Mouse (Mus musculus) hindbrain, embryonic 16.5 days (tissue): ENCODE results near the gene Pcnx2. TPM values are rescaled to one million over a fixed set of nuclear protein-coding genes. Genes with fewer than 3 reads are reported as not detected.

Source experiments
- ATAC-seq: fragments of 200-750 bp; cut with Nextera tagmentation; 2 replicates; pipeline ENCODE4 v1.8.0; 2017; ENCODE audit warnings: moderate TSS enrichment, moderate library complexity
- H3K27ac ChIP-seq: fragments of 300-500 bp; sonication (generic); 2 replicates; pipeline ENCODE4 v1.5.1; 2014; ENCODE audit warnings: low read depth, mild to moderate bottlenecking, control low read depth, low read length, moderate library complexity
- H3K27me3 ChIP-seq: fragments of 300-500 bp; sonication (generic); replicated peaks from 2 replicates; pipeline ENCODE4 v1.6.1; 2014; ENCODE audit warnings: low read length; ENCODE audit not compliant: control insufficient read depth, insufficient read depth
- H3K36me3 ChIP-seq: fragments of 300-500 bp; sonication (generic); 2 replicates; pipeline ENCODE4 v1.6.1; 2014; ENCODE audit warnings: mild to moderate bottlenecking, low read length, moderate library complexity, mixed read lengths; ENCODE audit not compliant: control insufficient read depth, insufficient read depth
- H3K4me1 ChIP-seq: fragments of 300-500 bp; sonication (generic); 2 replicates; pipeline ENCODE4 v1.6.1; 2014; ENCODE audit warnings: low read depth, low read length; ENCODE audit not compliant: control insufficient read depth, insufficient read depth
- H3K4me2 ChIP-seq: fragments of 300-500 bp; sonication (generic); 2 replicates; pipeline ENCODE4 v1.6.1; 2014; ENCODE audit warnings: mild to moderate bottlenecking, low read length, control low read depth, moderate library complexity
- H3K4me3 ChIP-seq: fragments of 300-500 bp; sonication (generic); 2 replicates; pipeline ENCODE4 v1.5.1; 2014; ENCODE audit warnings: mild to moderate bottlenecking, low read length, control low read depth, moderate library complexity
- H3K9ac ChIP-seq: fragments of 300-500 bp; sonication (generic); 2 replicates; pipeline ENCODE4 v1.6.1; 2014; ENCODE audit warnings: low read depth, mild to moderate bottlenecking, control low read depth, low read length, moderate library complexity
- H3K9me3 ChIP-seq: fragments of 300-500 bp; sonication (generic); 2 replicates; pipeline ENCODE4 v1.6.1; 2014; ENCODE audit warnings: mild to moderate bottlenecking, low read length, moderate library complexity; ENCODE audit not compliant: control insufficient read depth
- WGBS: fragments of 180-500 bp; shearing (Covaris S2); extraction: QIAGEN DNeasy Blood & Tissue Kit; methylation state at CpG from one replicate; pipeline ENCODE4 v1.1.7; 2014; 5-methylcytosine and 5-hydroxymethylcytosine counted together
- polyA plus RNA-seq: library from polyadenylated mRNA; unstranded; fragments of >200 nt; fragmentation: Nextera tagmentation; extraction: Ambion mirVana; gene quantifications from 2 replicates; pipeline ENCODE4 v1.2.1, GENCODE M21; 2015

The Pcnx2 gene
- polyA plus RNA-seq, 1 experiment from 2014 or later, result 4.1 TPM

DNA sequence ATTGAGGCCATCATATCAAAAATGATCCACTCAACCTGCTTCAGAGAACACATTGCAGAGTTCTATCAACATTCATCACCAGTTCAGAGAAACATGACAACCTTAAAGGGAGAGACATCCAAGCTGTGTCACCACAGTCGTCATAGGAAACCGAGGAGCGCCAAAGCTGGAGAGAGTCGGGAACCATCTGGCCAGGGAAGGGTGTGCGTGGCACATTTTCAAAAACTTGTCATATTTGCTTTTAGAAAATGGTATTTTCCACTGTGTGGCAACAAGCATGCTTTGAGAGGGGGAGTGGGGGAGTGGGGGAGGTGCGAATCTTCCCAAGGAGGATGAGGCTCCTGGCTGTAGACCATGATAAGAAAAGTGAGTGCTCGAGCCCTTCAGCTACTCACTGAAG is 78.3 kb downstream of the Pcnx2 start:
- Histone ChIP-seq H3K9me3 (peaks cover 3% of the 10 kb centered on the region; the same call in 1 of the 2 replicates), H3K9ac (no peak overlapping the region), H3K27ac (no peak overlapping the region), H3K4me2 (no peak overlapping the region), H3K4me3 (no peak overlapping the region), H3K36me3 (peaks cover 12% of the 10 kb centered on the region), H3K27me3 (no peaks in the 10 kb centered on the region), H3K4me1 (peaks cover 6% of the 10 kb centered on the region; the same call in 1 of the 2 replicates)
- 69% methylated on average over 7 of the region's 7 CpGs for WGBS
- no peak for ATAC-seq

DNA sequence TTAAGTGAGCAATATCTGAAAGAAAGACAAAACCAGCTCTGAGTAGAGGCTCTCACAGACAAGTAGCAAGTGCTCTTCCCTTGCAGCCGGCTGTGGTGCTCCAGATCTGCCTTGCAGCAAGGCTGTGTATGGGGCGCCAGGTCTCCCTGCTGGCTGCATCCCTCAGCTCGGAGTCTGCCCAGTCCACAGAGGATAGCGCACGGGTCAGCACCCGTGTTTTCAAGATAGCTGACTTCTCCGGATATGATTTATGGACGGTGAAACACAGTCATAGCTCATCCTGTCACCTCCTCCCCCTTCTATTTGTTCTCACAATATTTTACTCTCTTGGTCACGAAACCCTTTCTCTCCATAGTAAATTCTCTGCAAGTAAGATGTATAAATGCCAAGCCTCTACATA is 79.3 kb downstream of the Pcnx2 start:
- 53% methylated on average over 9 of the region's 9 CpGs for WGBS
- H3K9me3 ChIP-seq, result peaks cover 3% of the 10 kb centered on the region; the same call in 1 of the 2 replicates
- H3K27ac ChIP-seq, result no peak overlapping the region
- peaks cover 6% of the 10 kb centered on the region; the same call in 1 of the 2 replicates for H3K4me1 ChIP-seq
- no peak overlapping the region for H3K9ac ChIP-seq
- ATAC-seq, result no peak
- H3K27me3 ChIP-seq, result no peaks in the 10 kb centered on the region
- peaks cover 22% of the 10 kb centered on the region for H3K36me3 ChIP-seq
- no peak overlapping the region for H3K4me3 ChIP-seq
- no peak overlapping the region for H3K4me2 ChIP-seq

DNA sequence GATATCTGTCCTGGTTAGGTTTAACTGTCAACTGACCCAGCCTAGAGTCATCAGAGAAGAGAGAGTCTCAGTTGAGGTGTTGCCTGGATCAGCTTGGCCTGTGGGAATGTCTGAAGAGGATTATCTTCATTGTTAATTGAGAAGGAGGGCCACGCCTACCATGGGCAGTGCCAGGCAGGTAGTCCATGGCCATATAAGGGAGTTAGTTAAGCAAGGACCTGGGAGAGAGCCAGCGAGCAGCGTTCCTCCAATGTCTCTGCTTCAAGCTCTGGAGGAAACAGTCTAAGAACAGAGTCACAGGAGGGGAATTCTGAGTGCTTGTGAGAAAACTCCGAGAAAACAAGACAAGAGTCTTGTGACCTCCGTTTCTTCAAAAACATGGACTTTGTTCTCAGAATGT is 81.4 kb downstream of the Pcnx2 start:
- no peak overlapping the region for H3K27ac ChIP-seq
- no peak overlapping the region for H3K4me3 ChIP-seq
- no peaks in the 10 kb centered on the region for H3K27me3 ChIP-seq
- H3K9ac ChIP-seq, result no peak overlapping the region
- H3K36me3 ChIP-seq, result peaks cover 27% of the 10 kb centered on the region
- H3K9me3 ChIP-seq, result peaks cover 3% of the 10 kb centered on the region; the same call in 1 of the 2 replicates
- H3K4me2 ChIP-seq, result no peak overlapping the region
- no peak for ATAC-seq
- 89% methylated on average over 5 of the region's 5 CpGs for WGBS
- H3K4me1 ChIP-seq, result no peaks in the 10 kb centered on the region; the same call in 1 of the 2 replicates

DNA sequence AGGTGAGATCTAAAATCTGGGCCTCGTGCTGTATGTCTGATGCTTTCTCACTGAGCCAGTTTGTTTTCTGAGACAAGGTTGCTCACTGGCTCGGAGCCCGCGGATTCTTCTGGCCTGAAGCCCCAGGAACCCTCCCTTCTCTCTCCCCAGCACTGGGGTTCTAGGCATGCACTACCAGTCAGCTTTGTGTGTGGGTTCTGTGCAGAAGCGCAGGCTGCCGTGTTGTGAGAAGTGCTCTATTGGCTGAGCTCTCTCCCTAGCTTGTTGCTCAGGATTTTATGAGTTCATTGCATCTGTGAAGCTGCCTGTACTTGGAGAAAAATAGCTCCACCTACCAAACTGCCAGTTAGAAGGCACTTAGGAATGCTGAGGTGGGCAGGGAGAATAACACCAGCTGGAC is 89.3 kb downstream of the Pcnx2 start:
- H3K4me2 ChIP-seq, result no peak overlapping the region
- WGBS, result 78% methylated on average over 6 of the region's 6 CpGs
- no peak overlapping the region for H3K4me3 ChIP-seq
- H3K4me1 ChIP-seq, result no peaks in the 10 kb centered on the region; the same call in 1 of the 2 replicates
- no peak for ATAC-seq
- no peak overlapping the region for H3K27ac ChIP-seq
- H3K36me3 ChIP-seq, result peaks cover 8% of the 10 kb centered on the region
- H3K9me3 ChIP-seq, result no peaks in the 10 kb centered on the region; the same call in 1 of the 2 replicates
- no peaks in the 10 kb centered on the region for H3K27me3 ChIP-seq
- no peak overlapping the region for H3K9ac ChIP-seq

DNA sequence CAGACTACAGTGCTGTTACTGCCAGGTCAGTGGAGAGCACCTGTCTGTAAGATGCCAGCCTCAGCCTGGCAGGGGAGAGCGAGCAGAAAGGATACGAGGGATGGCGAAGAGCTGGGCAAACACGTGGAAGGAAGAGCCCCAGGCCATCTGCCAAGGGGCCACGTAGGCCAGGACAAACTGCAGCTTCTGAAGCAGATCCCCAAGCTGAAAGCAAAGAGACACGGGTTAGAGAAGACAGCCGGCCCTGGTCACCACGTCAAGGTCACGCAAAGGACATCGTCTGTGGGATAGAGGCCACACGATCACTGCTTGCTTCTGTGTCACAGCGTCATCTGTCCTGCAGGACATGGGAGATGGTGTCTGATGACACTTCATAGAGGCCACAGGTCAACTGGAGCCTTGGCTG is 90.2 kb downstream of the Pcnx2 start:
- WGBS, result 96% methylated on average over 12 of the region's 12 CpGs
- no peak overlapping the region for H3K4me2 ChIP-seq
- no peak overlapping the region for H3K4me3 ChIP-seq
- peaks cover 4% of the 10 kb centered on the region; the same call in 1 of the 2 replicates for H3K36me3 ChIP-seq
- H3K27me3 ChIP-seq, result no peaks in the 10 kb centered on the region
- H3K9me3 ChIP-seq, result no peaks in the 10 kb centered on the region; the same call in 1 of the 2 replicates
- no peak overlapping the region for H3K27ac ChIP-seq
- ATAC-seq, result no peak
- no peak overlapping the region for H3K9ac ChIP-seq
- no peaks in the 10 kb centered on the region; the same call in 1 of the 2 replicates for H3K4me1 ChIP-seq

DNA sequence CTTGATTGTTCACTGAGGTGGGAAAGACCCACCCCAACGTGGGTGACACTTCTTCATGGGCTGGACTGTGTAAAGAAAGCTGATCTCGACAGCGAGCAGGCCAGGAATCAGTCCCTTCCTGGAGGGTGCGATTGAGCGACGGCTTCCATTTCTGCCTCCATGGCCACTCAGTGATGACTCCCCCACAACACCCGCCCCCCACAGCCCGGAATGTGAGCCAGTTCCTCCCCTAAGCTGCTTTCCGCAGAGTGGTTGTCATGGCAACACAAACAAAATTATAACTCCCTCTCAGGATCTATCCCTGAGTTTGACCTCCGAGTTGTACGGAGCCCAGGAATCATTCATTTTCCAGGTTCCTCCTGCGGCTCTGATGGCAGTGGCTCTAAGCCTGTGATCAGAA is 91.7 kb downstream of the Pcnx2 start:
- 76% methylated on average over 12 of the region's 12 CpGs for WGBS
- Histone ChIP-seq H3K4me3 (no peak overlapping the region), H3K27me3 (no peaks in the 10 kb centered on the region), H3K9me3 (no peaks in the 10 kb centered on the region; the same call in 1 of the 2 replicates), H3K36me3 (peaks cover 5% of the 10 kb centered on the region; the same call in 1 of the 2 replicates), H3K9ac (no peak overlapping the region), H3K4me2 (no peak overlapping the region), H3K4me1 (no peaks in the 10 kb centered on the region; the same call in 1 of the 2 replicates), H3K27ac (no peak overlapping the region)
- no peak for ATAC-seq

DNA sequence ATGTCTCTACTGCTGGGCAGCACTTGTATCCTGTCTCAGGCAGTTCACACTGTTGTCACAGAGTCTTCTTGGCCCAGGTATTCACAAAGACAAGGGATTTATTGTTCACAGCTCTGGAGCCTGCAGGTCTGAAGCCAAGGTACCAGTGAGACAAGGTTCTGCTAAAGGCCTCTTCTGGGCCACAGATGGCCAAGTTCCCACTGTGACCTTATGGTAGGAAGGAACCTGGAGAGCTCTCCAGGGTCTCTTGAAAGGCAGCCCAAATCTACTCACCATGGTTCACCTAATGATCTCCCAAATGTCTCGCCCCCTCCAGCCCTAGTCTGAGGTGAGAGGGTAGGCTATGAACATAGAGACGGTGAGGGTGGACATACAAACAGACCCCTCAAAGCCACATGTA is 101.1 kb downstream of the Pcnx2 start:
- 83% methylated on average over 2 of the region's 2 CpGs for WGBS

DNA sequence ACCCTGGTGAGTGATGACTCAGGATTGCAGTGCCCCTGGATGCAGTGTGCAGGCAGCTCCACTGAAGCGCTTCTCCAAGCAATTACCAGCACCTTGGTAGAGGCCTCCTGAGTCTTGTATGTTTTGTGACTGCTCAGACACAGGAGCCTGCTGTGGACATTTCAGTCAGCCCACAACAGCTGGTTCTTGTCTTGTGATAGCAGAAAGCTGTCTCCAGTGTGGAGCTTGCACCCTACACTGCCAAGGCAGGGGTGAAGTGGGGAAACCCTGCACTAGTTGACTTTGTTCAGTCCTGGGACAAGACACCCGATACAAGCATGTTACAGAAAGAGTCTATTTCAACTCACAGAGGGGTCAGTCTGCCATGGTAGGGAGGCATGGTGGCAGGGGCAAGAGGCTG is 102.8 kb downstream of the Pcnx2 start:
- Histone ChIP-seq H3K9ac (no peak overlapping the region), H3K4me2 (no peak overlapping the region), H3K4me3 (no peak overlapping the region), H3K36me3 (no peaks in the 10 kb centered on the region), H3K27ac (no peak overlapping the region), H3K4me1 (no peaks in the 10 kb centered on the region; the same call in 1 of the 2 replicates), H3K27me3 (no peaks in the 10 kb centered on the region), H3K9me3 (no peaks in the 10 kb centered on the region)
- WGBS, result 90% methylated on average over 2 of the region's 2 CpGs
- ATAC-seq, result no peak

More for the DNA sequence above, 101.1 kb downstream of the Pcnx2 start:
- Histone ChIP-seq H3K4me3 (no peak overlapping the region), H3K27me3 (no peaks in the 10 kb centered on the region), H3K9ac (no peak overlapping the region), H3K27ac (no peak overlapping the region), H3K36me3 (no peaks in the 10 kb centered on the region), H3K9me3 (no peaks in the 10 kb centered on the region), H3K4me2 (no peak overlapping the region), H3K4me1 (no peaks in the 10 kb centered on the region)
- ATAC-seq, result no peak

DNA sequence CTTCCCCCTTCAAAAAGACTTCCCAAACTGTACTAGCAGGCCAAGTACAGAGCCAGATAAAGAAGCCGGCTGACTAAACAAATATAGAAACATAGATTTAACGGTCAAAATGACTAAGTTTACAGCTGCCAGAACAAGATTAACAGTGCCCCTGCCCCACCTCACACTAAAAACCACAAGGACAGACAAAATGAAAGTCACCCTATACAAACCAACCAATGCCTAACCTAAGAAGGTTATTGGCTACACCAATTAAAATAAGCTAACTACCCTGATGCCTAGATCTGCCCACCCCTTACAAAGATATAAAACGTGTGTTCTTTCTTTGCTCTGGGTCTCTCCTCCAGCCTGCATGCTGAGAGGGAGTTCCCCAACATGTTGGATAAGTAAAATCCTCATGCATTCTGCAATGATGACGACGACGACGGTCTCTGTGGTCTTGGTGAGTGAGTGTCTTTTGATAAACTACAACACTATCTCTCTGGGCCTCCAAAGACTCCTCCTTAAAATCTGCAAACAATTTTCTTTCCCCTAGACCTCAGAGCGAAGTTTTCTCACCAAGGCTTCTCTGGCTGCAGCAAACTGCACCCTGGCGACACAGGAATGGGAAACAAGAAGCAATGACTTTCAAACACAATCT is 105.2 kb downstream of the Pcnx2 start:
- no peaks in the 10 kb centered on the region for H3K36me3 ChIP-seq
- H3K9me3 ChIP-seq, result no peaks in the 10 kb centered on the region
- no peak overlapping the region for H3K27ac ChIP-seq
- H3K27me3 ChIP-seq, result no peaks in the 10 kb centered on the region
- H3K4me3 ChIP-seq, result no peak overlapping the region
- no peaks in the 10 kb centered on the region; the same call in 1 of the 2 replicates for H3K4me1 ChIP-seq
- WGBS, result 82% methylated on average over 9 of the region's 9 CpGs
- H3K4me2 ChIP-seq, result no peak overlapping the region
- ATAC-seq, result no peak
- H3K9ac ChIP-seq, result no peak overlapping the region
